Mouse (Mus musculus): ENCODE data around the gene Ppp4c.

- TF ChIP-seq EP300 (IDR thresholded peaks at IDR 0.05) (no peak), CTCF (IDR thresholded peaks at IDR 0.05) (no peak)
Measured at GRCm38 (mm10) chr7:126741452-126741851, 50.8 kb downstream of the Ppp4c start.
